Mouse (Mus musculus) A20 (cell line): ENCODE measurements around the gene Glis2.
"Not testable (repeated sequence)": the region's sequence is repeated elsewhere in the genome, so short reads cannot be mapped to it uniquely, and the experiment has no call there.

Experiments
- DNase-seq: peaks from one replicate; pipeline ENCODE4 v3.0.0-alpha.2; 2011; ENCODE audit warnings: low read depth, low spot score

Glis2 gene

DNA sequence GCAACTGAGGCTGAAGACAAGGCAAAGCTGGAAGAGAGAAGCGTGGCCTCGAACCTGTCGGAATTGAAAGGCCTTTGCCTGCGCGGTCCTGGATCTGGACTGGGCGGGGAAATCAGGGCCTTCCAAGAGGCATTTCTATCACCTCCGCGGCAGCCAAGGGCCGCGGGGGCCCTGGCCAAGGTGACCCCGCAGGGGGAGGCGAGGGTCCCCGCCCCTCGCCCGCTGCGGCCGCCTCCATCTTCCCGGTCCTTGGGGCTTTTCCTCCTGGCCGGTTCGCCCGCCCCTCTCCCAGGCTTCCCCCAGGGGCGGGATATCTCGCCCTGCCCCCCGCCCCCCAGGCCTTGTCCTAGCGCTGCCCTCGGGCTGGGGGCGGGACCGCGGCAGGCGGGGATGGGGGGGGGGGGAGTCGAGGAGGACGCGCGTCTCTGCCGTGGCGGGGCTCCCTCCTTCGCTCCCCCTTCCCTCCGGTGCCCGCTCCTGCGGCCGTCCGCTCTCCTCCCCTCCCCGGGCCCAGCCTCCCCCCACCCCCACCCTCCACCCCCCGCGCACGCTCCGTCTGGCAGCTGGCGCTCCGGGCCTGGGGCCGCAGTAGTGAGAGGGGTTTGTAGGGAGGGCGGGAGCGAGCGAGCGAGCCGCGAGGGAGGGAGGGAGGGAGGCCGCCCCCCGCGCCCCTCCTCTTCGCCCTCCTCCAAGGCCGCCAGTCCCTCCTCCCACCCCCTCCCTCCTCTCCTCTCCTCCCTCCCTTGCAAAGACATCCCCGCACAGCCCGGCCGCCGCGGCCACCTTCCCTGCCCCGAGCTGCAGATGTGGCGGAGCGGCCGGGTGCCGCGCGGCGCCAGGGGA lies at the start of gene Glis2:
TSS of gene Glis2 (plus strand) at position 743 of the 843 bp plus-strand sequence.
- peak; percentile 74 for DNase-seq

DNA sequence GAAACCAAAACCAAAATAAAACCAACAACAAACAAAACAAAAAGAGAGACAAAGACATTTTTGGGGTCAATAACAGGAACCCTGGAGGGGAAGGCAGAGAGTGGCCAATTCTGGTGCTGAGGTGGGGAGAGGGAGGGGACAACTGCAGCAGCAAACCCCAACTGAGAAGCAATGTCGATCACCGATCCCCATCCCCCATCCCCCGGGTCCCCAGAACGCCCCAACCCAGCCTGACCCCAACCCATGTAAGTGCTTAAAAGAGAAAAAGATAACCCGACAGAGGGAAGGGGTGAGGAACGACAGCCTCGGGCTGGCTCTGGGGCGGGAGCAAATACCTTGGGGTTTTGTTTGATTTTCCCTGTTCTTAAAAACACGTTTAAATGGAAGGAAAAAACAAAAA lies 49.7 kb upstream of the Glis2 start:
- DNase-seq: no peak

DNA sequence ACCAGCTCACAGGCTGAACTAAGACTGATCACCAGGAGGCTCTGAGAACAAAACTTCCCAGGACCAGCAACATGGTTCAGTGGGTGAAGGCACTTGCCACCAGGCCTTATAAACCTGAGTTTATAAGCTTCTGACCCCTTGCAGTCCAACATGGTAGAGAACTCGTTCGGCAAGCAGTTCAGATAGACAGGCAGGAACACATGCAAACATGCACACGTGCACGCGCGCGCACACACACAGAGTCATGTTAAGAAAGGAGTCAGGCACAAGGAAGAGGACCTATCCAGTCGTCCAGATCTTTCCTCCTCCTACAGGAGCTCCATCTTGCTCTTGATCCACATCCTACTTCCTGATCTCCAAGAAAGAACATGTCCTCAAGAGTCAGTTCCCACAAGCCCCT lies 47.7 kb upstream of the Glis2 start:
- DNase-seq: no peak

DNA sequence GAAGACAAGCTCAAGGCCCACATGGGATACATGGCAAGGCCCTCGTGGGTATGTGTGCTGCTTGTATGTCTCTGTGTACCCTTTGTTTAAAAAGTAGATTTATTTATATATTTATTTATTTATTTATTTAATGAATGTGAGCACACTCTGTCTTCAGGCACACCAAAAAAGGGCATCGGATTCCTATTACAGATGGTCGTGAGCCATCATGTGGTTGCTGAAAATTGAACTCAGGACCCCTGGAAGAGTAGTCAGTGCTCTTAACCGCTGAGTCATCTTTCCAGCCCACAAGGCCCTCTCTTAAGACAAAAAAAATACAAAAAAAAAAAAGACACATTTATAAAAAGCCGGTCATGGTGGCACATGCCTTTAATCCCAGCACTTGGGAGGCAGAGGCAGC lies 46.9 kb upstream of the Glis2 start:
- no peak for DNase-seq

DNA sequence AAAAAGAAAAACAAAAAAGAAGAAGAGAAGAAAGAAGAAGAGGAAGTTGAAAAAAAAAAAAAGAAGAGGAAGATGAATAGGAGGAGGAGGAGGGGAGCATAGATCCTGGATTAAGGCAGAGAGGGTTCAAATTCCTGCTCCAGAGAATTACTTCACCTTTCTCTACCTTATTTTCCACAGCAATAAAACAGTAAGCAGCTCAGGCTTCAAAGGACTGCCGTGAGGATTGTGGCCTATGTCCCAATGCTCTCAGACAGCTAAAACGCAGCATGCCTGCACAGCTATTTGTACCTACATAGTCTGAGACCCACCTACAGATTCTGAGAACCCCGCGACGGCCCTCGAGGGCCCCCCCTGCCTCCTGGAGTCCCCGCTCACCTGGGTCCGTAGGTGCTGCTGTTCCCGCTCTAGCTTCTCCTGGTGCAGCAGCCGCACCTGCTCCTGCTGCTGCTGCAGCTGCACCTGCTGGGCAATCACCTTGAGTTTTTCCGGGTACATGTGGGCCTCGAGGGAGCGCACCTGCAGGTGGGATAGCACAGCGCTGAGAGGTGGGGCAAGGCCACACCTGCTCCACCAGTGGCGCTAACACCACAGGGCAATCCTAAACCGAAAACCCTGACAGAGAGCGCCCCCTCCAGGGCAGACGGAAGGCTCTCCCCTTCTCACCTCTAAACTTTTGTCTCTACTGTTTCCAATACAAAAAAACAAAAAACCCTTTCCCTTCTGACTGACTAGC lies 45.4 kb upstream of the Glis2 start:
- peak; percentile 57 for DNase-seq

DNA sequence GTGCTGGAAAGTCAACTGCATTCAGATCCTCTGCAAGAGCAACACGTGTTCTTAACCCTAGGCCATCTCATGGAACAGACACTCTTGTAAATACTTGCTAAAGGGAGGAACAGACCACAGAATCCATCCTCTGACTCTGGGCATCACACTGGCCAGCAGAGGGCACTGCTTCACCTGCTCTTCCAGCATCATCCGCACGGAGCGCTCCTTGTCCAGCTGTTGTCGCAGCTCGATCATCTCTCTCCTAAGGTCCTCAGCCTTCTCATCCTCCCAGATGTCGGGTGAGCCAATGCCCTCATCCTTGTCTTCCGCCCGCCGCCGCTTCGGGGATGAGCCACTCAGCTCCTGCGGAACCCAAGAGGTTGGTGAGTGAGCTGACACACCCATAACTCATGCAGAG lies 43.5 kb upstream of the Glis2 start:
- no peak for DNase-seq

DNA sequence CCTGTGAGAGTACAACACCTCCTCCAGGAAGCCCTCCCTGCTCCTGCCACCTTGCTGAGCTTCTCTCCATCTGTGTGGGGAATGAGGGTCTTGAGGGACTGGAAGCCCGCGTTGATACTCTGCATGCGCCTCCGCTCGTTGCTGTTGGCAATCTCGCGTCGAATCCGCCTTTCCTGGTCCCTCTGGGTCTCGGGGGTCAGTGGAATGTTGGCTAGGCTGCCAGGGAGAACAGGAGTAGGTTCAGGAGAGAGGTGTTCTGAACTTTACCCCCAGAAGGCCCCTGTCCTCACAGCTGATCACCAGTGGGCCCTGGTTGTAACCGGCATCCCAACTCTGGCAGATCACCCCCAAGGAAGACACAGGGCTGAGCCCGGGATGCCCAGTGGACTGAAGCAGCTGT lies 42.6 kb upstream of the Glis2 start:
- no peak for DNase-seq

DNA sequence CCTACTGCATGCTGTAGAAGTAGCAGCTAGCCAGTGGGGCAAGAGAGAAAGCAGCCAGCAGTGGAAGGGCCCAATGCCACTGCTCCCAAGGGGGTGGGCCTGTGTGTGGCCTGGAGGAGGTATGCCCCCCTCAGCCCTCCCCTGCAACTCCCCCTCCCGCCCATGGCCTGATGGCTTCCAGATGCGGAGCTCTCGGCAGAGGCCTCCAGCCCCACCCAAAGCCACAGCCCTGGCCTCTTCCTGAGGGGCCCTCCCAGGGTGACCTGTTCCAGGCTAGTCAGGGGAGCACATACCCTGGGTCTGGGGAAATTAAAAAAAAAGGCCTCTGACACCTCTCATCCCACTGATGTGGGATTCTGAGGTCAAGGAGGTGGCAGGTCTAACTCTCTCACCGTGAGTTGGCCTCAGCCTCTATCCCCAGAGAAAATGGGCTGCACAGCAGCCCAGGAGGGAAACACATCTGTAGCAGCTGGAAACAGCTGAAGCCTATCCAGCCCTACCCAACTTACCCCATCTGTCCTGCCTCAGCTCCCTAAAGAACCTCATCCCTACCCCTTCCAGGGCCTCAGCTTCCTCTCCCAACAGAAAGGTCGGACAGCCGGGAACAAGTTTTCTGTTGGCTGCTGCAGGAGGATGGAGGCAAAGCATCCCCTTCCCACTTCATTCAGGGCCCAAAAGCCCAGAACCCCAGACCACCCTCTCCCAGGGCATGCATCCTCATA lies 41.5 kb upstream of the Glis2 start:
- no peak for DNase-seq

DNA sequence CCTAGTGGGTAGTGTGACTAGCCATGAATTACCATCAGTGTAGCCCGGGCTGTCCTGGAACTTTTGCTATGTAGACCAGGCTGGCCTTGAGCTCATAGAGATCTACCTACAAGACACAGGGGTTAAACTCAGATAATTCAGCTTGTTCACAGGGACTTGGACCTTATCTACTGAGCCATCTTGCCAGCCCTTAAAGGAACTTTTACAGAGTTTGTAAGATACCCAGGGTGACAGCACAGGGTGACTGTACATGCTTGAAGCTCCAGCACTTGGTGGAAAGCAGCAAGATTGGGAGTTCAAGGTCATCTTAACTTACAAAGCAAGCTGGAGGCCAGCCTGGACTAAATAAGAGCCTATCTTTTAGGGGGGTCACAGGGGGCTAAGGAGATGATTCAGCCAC lies 39.0 kb upstream of the Glis2 start:
- DNase-seq: no peak

DNA sequence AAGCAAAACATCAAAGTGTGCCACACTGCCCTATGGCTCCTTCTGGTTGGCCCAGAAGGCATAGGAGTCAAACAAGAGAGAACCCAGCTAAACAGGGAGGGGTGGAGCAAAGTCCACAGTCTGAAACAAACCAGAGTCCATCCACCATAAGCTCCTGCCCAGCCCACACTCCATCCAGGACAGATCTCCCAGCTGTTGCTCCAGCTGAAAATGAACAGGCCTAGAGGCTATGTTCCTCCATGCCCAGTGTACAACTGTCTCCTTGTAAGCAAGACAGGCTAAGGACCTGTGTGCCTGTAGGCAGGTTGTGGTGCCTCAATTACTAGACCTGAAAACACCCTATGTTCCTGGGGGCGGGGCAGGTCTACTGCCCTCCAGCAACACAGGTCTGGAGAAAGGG lies 37.4 kb upstream of the Glis2 start:
- no peak for DNase-seq

DNA sequence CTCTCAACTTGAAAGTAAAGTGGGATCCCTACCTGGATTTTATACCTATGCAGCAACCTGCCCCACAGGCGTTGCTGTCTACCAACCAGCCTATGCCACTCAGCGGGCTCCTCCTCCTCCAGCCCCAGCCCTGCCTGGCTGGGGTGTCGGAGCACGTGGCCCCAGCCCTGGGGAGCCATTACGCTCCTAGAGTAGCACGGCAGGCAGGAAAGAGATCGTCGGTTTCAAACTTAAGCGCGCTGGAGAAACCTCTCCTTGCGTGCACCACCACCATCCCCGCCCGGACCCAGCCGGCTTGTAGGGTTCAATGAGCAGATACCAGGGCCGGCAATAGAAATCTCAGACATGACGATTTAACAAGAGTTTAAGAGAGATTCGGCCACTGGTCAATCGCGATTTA lies 36.6 kb upstream of the Glis2 start:
- peak; percentile 82 for DNase-seq

DNA sequence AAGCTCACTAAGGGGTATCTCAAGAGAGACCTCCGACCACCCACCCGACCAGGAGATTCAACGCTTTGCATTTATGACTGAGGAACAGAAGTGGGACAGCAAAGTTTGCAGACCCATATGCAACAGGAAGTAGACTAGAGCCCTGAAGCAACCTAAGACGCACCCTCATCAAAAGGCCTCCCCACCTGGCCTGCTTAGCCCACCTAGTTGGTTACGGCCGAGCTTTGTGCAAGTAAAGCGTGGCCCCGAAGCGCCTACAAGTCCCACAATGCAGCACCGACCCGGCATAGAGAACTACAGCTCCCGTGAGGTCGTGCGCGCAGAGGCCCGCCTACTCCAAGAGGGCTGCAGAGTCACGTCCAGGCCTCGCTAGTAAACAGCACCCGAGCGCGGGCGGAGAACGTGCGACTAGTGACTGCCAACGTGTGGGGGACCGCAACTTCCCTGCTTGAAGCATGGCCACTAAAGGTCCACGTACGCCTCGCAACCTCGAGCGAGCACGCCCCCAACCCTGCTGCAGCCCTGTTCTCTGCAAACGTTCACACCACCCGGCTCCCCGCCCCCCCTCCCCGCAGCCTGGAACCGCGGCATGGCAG lies 36.0 kb upstream of the Glis2 start:
- peak; percentile 96 for DNase-seq

DNA sequence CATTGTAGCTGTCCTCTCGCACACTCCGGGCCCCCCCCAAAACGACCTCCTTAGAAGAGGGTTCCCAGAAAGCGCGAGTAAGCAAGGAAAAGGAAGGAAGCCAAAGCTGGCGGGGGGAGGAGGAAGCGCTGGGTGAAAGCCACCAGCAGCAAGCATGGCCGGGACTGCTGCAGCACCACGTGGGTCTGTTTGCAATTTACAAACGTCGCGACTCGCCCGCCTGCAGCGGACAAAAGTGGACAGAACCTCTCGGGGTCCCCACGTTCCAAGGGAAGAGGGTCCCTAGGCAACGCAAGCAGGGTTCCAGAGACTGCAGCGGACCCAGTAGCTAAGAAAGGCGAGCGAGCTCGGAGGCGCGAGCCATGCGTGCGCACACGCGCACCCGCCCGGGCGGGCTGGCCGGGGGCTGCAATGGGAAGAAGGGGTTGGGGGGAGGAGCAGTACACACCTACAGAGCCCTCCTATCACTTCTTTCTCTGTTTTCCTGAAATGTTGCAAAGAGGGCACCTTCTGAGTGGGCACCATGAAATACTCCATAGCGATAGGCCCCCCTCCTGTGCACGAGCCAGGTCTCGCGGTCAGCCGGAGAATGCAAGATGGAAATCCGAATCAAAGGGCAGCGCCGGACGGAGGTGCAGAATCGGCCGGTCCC lies 35.4 kb upstream of the Glis2 start:
- peak; percentile 83 for DNase-seq

DNA sequence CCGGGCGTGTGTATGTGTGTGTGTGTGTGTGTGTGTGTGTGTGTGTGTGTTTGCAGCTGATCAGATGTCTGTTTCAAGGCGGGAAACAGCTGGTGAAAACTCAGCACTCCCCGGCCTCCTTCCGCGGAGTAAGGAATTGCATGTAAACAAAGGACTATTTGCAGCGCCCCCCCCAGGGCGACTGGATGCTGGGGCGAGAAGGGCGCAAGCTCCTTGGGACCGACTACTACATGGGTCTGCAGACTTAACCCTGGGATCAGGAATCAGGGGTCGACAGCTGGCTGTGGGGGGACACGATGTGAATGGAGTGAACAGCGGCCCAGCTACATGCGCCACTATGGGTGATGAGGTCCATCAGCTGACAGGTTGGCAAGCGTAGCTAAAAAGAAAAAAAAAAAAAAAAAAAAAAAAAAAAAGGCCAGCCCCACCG lies 34.8 kb upstream of the Glis2 start, which contains the start of gene Tfap4:
TSS of gene Tfap4 (minus strand) at position 140 of the 430 bp plus-strand sequence.
- peak; percentile 95 for DNase-seq

DNA sequence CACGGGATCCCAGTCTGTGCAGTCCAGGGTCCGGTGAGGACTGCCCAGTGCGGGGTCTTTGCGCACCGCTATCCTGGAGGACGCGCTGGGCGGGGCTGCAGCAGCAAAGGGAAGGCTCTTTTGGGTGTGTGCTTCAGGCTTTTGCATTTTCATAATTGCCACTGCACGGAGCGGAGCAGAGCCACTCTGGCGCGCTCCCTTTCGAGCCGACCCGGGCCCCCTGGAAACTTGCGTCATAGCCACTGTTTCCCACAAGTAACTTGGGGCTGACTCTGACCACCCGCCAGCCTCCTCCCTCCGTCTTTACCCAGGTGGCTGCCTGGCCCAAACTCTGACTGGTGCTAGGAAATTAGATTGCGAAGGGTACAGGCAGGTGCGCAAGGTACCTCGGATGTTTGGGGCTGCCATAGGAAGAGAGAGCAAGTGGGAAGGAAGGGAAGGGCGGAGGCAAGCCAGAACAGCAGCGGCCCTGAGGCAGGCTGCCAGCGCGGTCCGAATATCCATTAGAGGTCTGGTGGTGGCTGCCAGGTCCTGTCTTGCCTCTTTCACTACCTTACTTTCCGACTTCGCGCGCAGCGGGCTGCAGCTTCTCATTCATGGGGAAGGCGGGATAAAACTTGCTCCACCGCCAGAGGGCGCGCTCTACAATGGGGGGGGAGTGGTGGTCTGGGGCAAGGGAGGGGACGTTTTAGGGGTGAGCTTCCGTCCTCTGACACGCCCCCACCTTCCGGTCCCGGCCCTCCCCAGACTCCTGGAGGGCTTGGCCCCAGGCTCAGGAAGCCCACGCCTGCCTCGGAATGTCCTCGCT lies 34.2 kb upstream of the Glis2 start:
- DNase-seq: peak; percentile 87

DNA sequence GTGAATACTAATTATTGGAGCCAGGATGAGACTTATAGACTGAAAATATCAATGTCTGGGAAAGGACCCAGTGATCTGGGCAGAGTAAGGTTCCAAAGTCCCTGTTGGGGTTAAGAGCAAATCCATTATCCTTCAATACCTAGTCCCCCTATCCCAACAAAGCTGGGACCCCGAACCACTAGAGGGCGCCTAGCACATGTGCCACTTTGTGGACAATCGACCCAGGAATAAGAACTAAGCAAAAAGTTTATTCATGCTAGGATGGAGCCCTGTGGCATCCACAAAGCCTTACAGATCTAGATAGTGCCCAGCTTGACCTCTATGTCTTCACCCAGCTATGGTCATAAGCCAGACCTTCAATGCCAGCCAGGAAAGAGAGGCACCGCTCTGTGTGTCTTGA lies 26.6 kb upstream of the Glis2 start:
- DNase-seq: peak; percentile 78

DNA sequence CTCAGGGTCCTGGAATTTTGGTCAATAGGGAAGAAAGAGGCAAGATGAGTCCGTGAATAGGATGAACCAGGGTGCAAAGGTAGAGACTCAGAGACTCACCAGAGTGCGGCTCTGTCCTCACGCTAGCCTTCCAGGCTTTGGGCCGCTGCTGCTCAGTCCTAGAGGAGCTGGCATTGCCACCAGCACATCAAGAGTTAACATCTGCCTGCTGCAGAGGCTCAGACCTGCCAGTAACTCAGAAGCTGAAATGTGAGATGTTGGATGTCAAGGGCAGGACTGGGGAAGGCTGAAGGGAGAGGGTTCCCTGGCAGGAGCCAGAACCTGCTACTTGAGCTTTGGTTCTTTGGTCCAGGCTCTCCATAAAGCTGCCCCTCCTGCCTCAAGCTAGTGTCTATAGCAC lies 23.8 kb upstream of the Glis2 start:
- no peak for DNase-seq

DNA sequence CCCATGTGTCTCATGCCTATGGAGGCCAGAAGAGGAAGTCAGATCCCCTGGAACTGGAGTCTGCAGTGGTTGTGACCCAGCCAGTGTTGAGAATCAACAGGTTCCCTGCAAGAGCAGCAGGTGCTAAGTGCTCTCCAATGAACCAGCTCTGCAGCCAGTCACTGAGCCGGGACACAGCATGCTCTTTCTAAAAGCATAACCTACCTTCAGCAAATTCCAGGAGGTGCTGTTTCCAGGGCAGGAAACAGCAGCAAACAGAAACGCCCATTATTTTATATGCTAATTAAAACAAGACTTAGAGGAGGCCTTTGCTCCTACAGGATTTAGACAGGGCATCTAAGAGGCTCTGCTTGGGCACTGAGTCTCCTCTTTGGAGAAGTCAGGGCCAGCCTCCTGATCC lies 18.5 kb upstream of the Glis2 start:
- DNase-seq: no peak

DNA sequence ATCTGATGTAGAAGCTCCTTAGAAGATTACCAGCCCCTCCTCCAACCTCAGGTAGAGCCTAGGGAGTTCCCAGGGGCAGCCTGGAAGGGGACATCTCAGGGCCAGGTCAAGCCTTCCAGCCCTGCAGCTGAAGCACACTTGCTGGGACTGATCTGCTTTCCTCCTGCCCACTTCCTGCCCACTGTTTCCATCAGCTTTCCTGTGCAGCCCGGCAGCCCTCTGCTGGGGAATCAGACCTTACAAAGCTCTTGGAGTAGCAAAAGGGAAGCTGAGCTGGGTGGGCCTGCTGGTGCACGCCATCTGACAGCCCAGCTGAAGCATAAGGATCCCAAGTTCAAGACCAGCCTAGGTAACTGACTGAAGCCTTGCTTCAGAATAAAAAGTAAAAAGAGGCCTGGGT lies 17.6 kb upstream of the Glis2 start:
- no peak for DNase-seq

DNA sequence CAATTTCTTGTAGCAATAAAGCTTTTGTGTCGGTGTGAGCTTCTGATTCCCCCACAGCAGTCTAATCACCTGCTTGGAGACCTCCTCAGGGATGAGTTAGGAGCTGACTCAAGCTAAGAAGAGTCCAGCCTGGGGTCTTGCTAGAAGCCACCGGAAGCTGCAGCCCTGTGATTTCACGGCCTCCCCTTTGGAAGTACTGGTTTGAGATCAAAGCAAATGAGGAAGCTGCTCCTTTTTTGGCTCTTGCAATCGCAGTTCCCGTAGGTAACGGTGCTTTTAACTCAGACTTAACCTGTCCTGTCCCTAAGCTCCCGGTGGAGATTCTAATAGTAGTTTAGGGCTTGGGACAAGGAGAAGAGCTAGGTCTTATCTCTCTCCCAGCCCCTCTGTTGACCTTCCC lies 15.9 kb upstream of the Glis2 start:
- DNase-seq: no peak

DNA sequence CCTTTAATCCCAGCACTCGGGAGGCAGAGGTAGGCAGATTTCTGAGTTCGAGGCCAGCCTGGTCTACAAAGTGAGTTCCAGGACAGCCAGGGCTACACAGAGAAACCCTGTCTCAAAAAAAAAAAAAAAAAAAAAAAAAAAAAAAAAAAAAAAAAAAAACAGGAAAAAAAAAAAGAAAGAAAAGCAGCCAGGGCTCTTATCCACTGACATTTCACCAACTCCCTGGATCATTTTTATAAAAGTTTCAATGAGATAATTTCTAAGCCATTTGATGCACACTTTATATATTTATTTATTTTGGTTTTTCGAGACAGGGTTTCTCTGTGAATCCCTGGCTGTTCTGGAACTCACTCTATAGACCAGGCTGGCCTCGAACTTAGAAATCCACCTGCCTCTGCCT lies 13.3 kb upstream of the Glis2 start:
- not testable (repeated sequence) for DNase-seq
